Mouse (Mus musculus) C2C12 (cell line): ENCODE data around the gene Gbp9.
"Not testable (repeated sequence)": the region's sequence is repeated elsewhere in the genome, so short reads cannot be mapped to it uniquely, and the experiment has no call there.

Source experiments
- CEBPB ChIP-seq: IDR thresholded peaks from one replicate; pipeline ENCODE4 v1.6.1; 2011; ENCODE audit warnings: low read depth, mild to moderate bottlenecking, control low read depth, moderate library complexity
- CTCF ChIP-seq: IDR thresholded peaks from one replicate; pipeline ENCODE4 v1.5.1; 2011; ENCODE audit not compliant: control insufficient read depth, insufficient read depth, insufficient read length
- FOSL1 ChIP-seq: IDR thresholded peaks from one replicate; pipeline ENCODE4 v1.8.0; 2011; ENCODE audit warnings: mild to moderate bottlenecking, low read length; ENCODE audit not compliant: poor library complexity, insufficient read depth, severe bottlenecking
- MYOD1 ChIP-seq: IDR thresholded peaks from one replicate; pipeline ENCODE4 v1.6.1; 2011; ENCODE audit warnings: low read depth; ENCODE audit not compliant: control insufficient read depth, insufficient read length
- MYOG ChIP-seq: IDR thresholded peaks from one replicate; pipeline ENCODE4 v1.6.1; 2011; ENCODE audit not compliant: control insufficient read depth, insufficient read length; ENCODE audit errors: extremely low read depth
- USF1 ChIP-seq: IDR thresholded peaks from one replicate; pipeline ENCODE4 v1.6.1; 2011; ENCODE audit warnings: low read depth, mild to moderate bottlenecking, control low read depth, moderate library complexity

DNA sequence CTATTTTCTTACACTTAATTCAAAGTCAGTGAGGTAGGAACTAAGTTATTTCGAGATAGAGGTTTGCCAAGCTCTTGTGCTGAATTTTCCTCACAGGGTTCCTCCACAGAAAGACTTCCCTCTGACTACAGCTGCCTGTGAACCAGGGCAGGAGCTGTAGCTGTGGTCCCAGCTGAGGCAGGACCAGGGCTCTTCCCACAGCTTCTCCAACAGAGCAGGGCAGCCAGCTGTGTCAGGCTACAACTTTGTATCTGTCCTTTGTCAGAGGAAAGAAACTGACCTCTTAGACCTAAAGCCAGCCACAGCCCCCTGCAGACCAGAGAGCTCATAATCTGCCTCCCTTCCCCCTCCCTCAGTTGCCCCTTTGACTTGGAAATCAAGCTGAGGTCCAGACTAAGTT is 29.6 kb downstream of the Gbp9 start:
- TF ChIP-seq CTCF, USF1, FOSL1, MYOG, MYOD1, CEBPB: not testable (repeated sequence)
